Mouse (Mus musculus) midbrain, embryonic 11.5 days (tissue): ENCODE data around the gene Lage3. TPM values are rescaled to one million over a fixed set of nuclear protein-coding genes. Genes with fewer than 3 reads are reported as not detected.

Experiments
- ATAC-seq: fragments of 200-750 bp; cut with Nextera tagmentation; 2 replicates; pipeline ENCODE4 v1.8.0; 2017; ENCODE audit warnings: moderate TSS enrichment, moderate library complexity; ENCODE audit not compliant: low FRiP score
- DNase-seq: peaks from one replicate; pipeline ENCODE4 v3.0.0; 2015; ENCODE audit warnings: low spot score; ENCODE audit errors: missing footprints
- H3K27ac ChIP-seq: fragments of 300-500 bp; sonication (generic); 2 replicates; pipeline ENCODE4 v1.5.1; 2014; ENCODE audit warnings: low read depth, low read length
- H3K27me3 ChIP-seq: fragments of 300-500 bp; sonication (generic); 2 replicates; pipeline ENCODE4 v1.6.1; 2014; ENCODE audit warnings: mild to moderate bottlenecking, low read length, moderate library complexity, mixed read lengths; ENCODE audit not compliant: control insufficient read depth, insufficient read depth
- H3K36me3 ChIP-seq: fragments of 300-500 bp; sonication (generic); 2 replicates; pipeline ENCODE4 v1.6.1; 2014; ENCODE audit warnings: mild to moderate bottlenecking, low read length, moderate library complexity, mixed read lengths; ENCODE audit not compliant: control insufficient read depth, insufficient read depth
- H3K4me1 ChIP-seq: fragments of 300-500 bp; sonication (generic); 2 replicates; pipeline ENCODE4 v1.6.1; 2014; ENCODE audit warnings: low read length; ENCODE audit not compliant: control insufficient read depth, insufficient read depth
- H3K4me2 ChIP-seq: fragments of 300-500 bp; sonication (generic); 2 replicates; pipeline ENCODE4 v1.6.1; 2014; ENCODE audit warnings: mild to moderate bottlenecking, moderate library complexity
- H3K4me3 ChIP-seq: fragments of 300-500 bp; sonication (generic); 2 replicates; pipeline ENCODE4 v1.5.1; 2014; ENCODE audit warnings: low read depth, low read length
- H3K9ac ChIP-seq: fragments of 300-500 bp; sonication (generic); 2 replicates; pipeline ENCODE4 v1.6.1; 2014; ENCODE audit warnings: low read length
- H3K9me3 ChIP-seq: fragments of 300-500 bp; sonication (generic); 2 replicates; pipeline ENCODE4 v1.6.1; 2016; ENCODE audit warnings: low read length; ENCODE audit not compliant: control insufficient read depth
- WGBS: fragments of 180-500 bp; shearing (Covaris S2); extraction: QIAGEN DNeasy Blood & Tissue Kit; methylation state at CpG from one replicate; pipeline ENCODE4 v1.1.7; 2014; 5-methylcytosine and 5-hydroxymethylcytosine counted together
- polyA plus RNA-seq: library from polyadenylated mRNA; unstranded; fragments of >200 nt; fragmentation: Nextera tagmentation; extraction: Ambion mirVana; gene quantifications from 2 replicates; pipeline ENCODE4 v1.2.1, GENCODE M21; 2014

The Lage3 gene
- 110 and 118 TPM in 2 replicates for polyA plus RNA-seq

DNA sequence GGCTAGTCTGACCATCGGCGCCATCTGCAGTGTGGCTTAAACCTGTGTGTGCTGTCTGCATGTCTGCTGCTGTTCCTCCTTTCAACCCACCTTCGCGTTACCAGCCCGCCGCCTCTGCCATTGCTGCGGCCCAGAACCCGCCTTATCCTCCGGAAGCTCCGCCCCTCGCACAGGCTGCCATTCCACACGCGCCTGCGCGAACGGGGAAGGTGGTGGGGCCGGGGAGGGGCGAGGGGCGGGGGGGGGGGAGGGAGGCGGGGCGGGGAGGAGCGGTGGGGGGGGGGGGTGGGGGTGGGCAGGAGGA lies at the start of gene Lage3:
Gene Lage3, minus strand, starts transcription at position 152 of the 304 bp plus-strand sequence.
- Histone ChIP-seq H3K27me3 (no peaks in the 10 kb centered on the region), H3K4me3 (peak within 1 kb of the TSS; percentile 39), H3K9me3 (no peaks in the 10 kb centered on the region), H3K9ac (peak within 1 kb of the TSS; percentile 65), H3K4me2 (peak within 1 kb of the TSS; percentile 50), H3K36me3 (no peaks in the 10 kb centered on the region), H3K4me1 (no peaks in the 10 kb centered on the region; the same call in 1 of the 2 replicates), H3K27ac (no peak within 1 kb of the TSS)
- ATAC-seq (peak; percentile 89), DNase-seq (peak; percentile 92)
- WGBS: 11% methylated on average over 13 of the region's 22 CpGs

DNA sequence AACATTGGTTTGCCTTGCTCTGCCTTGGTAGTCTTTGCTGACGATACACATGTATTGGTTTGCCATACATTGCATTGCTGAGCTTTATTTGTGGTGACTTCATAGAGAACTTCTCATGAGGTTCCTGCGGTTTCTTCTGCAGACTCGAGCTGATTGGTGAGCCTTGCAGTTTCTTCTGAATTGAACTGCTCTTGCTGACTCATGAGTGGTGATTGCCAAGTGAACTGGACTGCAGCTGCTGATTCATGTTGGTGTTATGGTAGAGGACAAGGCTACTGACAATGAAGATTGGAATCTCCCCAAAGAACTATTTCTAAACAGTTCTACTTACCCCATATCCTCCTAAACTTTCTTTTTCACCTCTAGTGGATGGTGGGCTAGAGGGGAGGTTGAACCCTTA lies 46.7 kb upstream of the Lage3 start:
- no peak overlapping the region for H3K27ac ChIP-seq
- H3K4me3 ChIP-seq: no peak overlapping the region
- WGBS: 81% methylated on average over 3 of the region's 3 CpGs
- H3K27me3 ChIP-seq: no peaks in the 10 kb centered on the region
- H3K4me1 ChIP-seq: no peaks in the 10 kb centered on the region
- H3K4me2 ChIP-seq: no peak overlapping the region
- no peak overlapping the region for H3K9ac ChIP-seq
- ATAC-seq (no peak), DNase-seq (no peak)
- no peaks in the 10 kb centered on the region for H3K9me3 ChIP-seq
- no peaks in the 10 kb centered on the region for H3K36me3 ChIP-seq

DNA sequence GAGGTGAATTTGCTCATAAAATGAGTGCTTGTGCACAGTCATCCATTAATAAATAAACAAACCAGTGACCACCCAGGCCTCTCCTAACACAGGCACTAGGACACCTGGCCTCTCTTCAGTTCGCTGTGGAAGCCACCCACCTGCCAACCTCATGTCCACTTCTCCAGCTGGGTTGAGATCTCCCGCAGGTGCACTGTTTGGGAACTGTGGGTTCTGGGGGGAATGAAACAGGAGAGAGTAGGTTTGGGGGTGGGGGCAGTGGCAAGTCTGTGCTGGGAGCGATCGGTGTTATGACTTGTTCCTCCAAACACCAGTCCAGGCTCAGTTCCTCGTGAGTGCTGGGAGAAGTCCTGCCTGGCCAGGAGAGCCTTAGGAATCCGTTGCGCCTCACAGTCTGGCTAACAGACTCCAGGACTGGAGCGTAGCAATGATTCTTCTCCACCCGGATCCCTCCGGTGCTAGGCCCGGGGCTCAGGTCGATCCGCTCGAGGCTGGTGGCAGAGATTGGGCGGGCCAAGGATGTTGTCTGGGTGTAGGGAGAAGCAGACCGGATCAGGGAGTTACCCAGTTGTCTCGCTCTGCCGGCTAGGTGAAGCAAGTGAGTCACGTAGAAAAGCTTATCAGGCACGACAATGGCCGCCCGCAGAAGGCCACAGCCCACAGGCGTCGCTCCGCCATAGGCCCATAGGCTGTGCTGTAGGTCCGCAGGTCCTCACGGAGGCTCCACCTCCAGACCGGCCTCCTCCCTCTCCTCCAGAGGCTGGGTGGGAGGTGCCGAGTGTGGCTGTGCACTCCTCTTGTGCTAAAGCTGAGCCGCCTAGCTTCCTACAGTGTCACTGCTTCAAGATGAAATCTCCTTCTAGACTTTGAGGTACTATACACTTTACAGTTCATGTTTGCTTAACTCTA lies 39.4 kb upstream of the Lage3 start, which contains the start of the genes Fam3a and Ikbkg:
Gene Fam3a, minus strand, starts transcription at position 738 of the 909 bp plus-strand sequence.
Gene Ikbkg, plus strand, starts transcription at position 756 of the 909 bp plus-strand sequence.
- WGBS: 22% methylated on average over 30 of the region's 30 CpGs
- H3K36me3 ChIP-seq: no peaks in the 10 kb centered on the region
- no peaks in the 10 kb centered on the region for H3K9me3 ChIP-seq
- peak within 1 kb of the TSS; percentile 30; the same call in 1 of the 2 replicates for H3K27ac ChIP-seq
- peak; percentile 95 for DNase-seq
- no peaks in the 10 kb centered on the region for H3K27me3 ChIP-seq
- ATAC-seq: peak; percentile 100
- H3K4me1 ChIP-seq: no peaks in the 10 kb centered on the region
- peak within 1 kb of the TSS; percentile 56 for H3K4me2 ChIP-seq
- peak within 1 kb of the TSS; percentile 70 for H3K9ac ChIP-seq
- H3K4me3 ChIP-seq: peak within 1 kb of the TSS; percentile 46

DNA sequence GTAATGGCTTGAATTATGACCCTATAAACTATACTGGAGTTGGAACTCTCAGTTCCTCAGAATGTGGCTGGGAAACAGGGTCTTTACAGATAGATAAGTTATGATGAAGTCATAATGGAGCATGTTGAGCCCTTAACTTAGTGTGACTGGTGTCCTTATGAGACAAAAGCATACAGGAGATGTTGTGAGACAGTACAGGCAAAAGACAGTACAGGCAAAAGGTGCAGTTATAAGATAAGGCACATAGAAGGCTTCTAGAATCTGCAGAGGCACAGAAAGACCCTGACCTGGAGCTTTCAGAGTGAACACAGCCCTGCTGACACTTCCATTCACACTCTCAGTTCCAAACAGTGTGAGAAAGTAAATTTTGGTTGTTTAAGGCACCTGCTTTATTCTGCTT lies 34.7 kb upstream of the Lage3 start:
- ATAC-seq (no peak), DNase-seq (no peak)
- Histone ChIP-seq H3K9me3 (no peaks in the 10 kb centered on the region), H3K27me3 (no peaks in the 10 kb centered on the region), H3K4me1 (no peaks in the 10 kb centered on the region), H3K4me2 (no peak overlapping the region), H3K27ac (no peak overlapping the region), H3K36me3 (no peaks in the 10 kb centered on the region), H3K4me3 (no peak overlapping the region), H3K9ac (no peak overlapping the region)

DNA sequence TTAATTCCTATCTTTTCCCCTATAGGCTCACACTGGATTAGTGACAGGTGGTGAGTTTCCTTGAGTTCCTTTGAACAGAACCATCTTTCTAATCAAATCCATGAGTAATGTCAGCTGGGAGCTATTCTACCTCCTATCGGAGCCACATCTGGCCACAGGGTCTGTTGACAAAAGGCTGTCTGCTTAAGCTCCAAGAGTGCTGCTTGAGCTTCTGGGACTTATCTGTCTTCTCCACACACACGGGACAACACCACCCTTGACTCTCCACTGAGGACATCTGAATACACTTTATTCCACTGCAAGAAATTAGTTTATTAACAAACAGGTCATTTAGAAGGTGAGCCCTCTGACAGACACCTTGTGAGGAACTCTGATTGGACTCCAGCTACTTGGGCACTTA lies 31.0 kb upstream of the Lage3 start:
- Histone ChIP-seq H3K9ac (no peak overlapping the region), H3K4me3 (no peak overlapping the region), H3K27ac (no peak overlapping the region), H3K9me3 (no peaks in the 10 kb centered on the region), H3K4me2 (no peak overlapping the region), H3K36me3 (no peaks in the 10 kb centered on the region), H3K4me1 (no peaks in the 10 kb centered on the region), H3K27me3 (no peaks in the 10 kb centered on the region)
- 88% methylated on average over 2 of the region's 2 CpGs for WGBS
- DNase-seq (no peak), ATAC-seq (no peak)

DNA sequence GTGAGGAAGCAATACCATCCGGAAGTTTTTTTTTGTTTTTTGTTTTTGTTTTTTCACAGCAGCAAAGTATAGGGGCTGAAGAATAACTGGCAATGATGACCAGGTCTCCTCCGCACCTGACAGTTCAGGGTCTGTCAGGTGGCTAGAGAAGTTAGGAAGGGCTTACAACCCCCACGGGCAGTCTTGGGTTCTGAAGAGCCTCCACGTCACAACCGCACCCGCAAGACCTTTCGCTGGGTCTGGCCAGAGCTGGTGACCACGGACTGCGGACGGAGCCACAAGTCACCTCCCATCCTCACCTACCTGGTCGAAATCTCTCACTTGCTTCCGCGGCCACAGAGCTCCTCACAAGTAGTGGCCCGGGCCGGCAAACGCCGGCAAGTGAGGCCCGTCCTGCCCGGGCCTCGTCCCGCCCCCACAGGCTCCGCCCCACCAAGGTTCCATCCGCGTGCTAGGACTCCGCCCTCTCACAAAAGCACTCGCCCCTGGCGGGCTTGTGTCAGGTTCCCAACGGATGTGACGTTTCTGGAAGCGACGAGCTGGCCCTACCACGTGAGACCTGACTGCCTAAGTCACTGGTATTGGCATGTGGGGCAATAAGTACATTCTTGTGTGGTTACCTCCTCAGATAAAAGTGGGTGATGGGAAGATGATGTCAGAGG lies 19.6 kb upstream of the Lage3 start, which contains the start of the genes Ubl4a and Slc10a3:
Gene Ubl4a, minus strand, starts transcription at position 331 of the 662 bp plus-strand sequence.
Gene Slc10a3, minus strand, starts transcription at position 462 of the 662 bp plus-strand sequence.
- H3K4me3 ChIP-seq: peak within 1 kb of the TSS; percentile 32
- H3K27me3 ChIP-seq: no peaks in the 10 kb centered on the region
- peak; percentile 93 for DNase-seq
- no peaks in the 10 kb centered on the region; the same call in 1 of the 2 replicates for H3K4me1 ChIP-seq
- no peaks in the 10 kb centered on the region for H3K9me3 ChIP-seq
- H3K27ac ChIP-seq: no peak within 1 kb of the TSS
- H3K4me2 ChIP-seq: peak within 1 kb of the TSS; percentile 52
- H3K9ac ChIP-seq: peak within 1 kb of the TSS; percentile 57
- 16% methylated on average over 32 of the region's 32 CpGs for WGBS
- peak; percentile 93 for ATAC-seq
- no peaks in the 10 kb centered on the region for H3K36me3 ChIP-seq

DNA sequence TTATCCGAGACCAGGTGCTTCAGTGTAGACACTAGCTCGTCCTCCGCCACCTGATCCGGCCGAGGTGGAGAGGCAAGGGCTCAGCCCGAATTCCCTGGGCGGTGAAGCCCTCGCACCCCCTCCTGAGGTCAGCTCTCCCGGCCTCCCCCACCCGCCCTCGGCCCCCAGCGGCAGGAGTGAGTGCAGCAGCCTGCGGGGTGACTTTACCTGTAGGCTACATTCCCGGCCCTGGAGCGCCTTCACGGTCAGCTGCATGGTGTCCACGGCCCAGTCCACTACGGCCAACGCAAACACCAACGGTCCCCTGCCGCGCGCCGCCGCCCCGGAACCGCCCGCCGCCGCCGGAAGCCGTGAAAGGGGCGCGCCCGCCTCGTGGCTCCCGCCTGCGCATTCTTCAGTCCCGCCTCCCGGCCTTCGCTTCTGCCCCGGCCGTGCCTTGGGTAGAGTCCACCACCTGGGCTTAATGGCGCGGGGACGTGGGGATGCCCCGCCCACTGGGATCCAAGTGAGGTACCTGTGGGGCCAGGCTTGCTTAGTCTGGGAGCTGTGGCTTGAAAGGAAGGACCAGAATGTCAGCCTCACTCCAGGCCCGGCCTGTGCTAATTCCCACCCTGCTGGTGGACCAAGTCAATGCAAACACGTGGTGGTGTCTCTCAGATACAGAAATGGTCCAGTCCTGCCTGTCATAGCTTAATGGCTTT lies 14.9 kb upstream of the Lage3 start:
- 21% methylated on average over 41 of the region's 49 CpGs for whole genome bisulfite sequencing
- Histone ChIP-seq H3K27ac (no peak overlapping the region; the same call in 1 of the 2 replicates), H3K4me2 (peak overlapping the region; percentile 61), H3K4me1 (peaks cover 6% of the 10 kb centered on the region), H3K27me3 (no peaks in the 10 kb centered on the region), H3K36me3 (no peaks in the 10 kb centered on the region), H3K9me3 (no peaks in the 10 kb centered on the region), H3K4me3 (peak overlapping the region; percentile 59), H3K9ac (peak overlapping the region; percentile 76)
- ATAC-seq (peak; percentile 82), DNase-seq (peak; percentile 93)

DNA sequence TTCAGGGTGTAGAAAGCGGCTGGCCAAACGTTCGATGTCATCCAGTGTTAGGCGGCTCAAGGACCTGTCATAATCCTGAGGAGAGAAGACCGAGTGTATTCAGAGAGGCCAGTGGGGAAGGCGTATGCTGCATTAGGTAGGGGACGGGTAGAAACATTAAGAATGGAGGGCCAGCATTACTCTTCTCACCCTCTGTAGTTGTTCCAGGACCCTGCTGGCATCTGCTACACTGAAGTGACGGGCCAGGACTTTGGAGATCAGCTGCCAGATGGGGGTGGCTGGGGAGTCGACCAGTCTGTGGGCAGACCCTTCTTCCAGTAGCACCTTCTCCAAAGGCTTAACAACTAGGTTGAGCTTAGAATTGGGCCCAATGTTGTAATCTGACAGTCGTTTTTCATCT lies 14.1 kb upstream of the Lage3 start:
- no peak overlapping the region for H3K27ac ChIP-seq
- peak; percentile 83 for DNase-seq

More for the DNA sequence above, 14.1 kb upstream of the Lage3 start:
- Histone ChIP-seq H3K9me3 (no peaks in the 10 kb centered on the region), H3K4me3 (peak overlapping the region; percentile 59), H3K36me3 (no peaks in the 10 kb centered on the region), H3K4me2 (peak overlapping the region; percentile 61), H3K27me3 (no peaks in the 10 kb centered on the region), H3K4me1 (peaks cover 6% of the 10 kb centered on the region), H3K9ac (peak overlapping the region; percentile 76)
- WGBS: 74% methylated on average over 10 of the region's 10 CpGs
- ATAC-seq: no peak
